Mouse (Mus musculus) cerebellum, adult 2 months (tissue): ENCODE measurements around the gene Mdfi. TPM values are rescaled to one million over a fixed set of nuclear protein-coding genes. Genes with fewer than 3 reads are reported as not detected.

Experiments
- DNase-seq, 2 experiments: peaks; one replicate each; pipeline ENCODE4 v3.0.0; 2021
- H3K27ac ChIP-seq: fragments of 200-500 bp; 2 replicates; pipeline ENCODE4 v1.5.1; 2012; ENCODE audit warnings: low read length, control low read depth, inconsistent platforms; ENCODE audit not compliant: insufficient read depth
- H3K27me3 ChIP-seq: fragments of 200-500 bp; 2 replicates; pipeline ENCODE4 v1.6.1; 2012; ENCODE audit warnings: inconsistent platforms, mild to moderate bottlenecking, low read length, moderate library complexity; ENCODE audit not compliant: control insufficient read depth, insufficient read depth
- H3K4me1 ChIP-seq: fragments of 200-500 bp; 2 replicates; pipeline ENCODE4 v1.6.1; 2011; ENCODE audit warnings: low read length; ENCODE audit not compliant: control insufficient read depth, insufficient read depth
- H3K4me3 ChIP-seq: fragments of 200-500 bp; replicated peaks from 2 replicates; pipeline ENCODE3; 2011; ENCODE audit warnings: mild to moderate bottlenecking, low read depth, low read length, control low read depth; ENCODE audit not compliant: insufficient read depth
- CTCF ChIP-seq: fragments of 200-500 bp; IDR thresholded peaks from 2 replicates; pipeline ENCODE4 v1.5.1; 2011; ENCODE audit warnings: low read depth, mild to moderate bottlenecking, control low read depth, low read length, moderate library complexity, borderline replicate concordance; ENCODE audit not compliant: insufficient read depth
- POLR2A ChIP-seq: fragments of 200-500 bp; IDR thresholded peaks from 2 replicates; pipeline ENCODE4 v1.6.1; 2011; ENCODE audit warnings: low read length, control low read depth, borderline replicate concordance; ENCODE audit not compliant: insufficient read depth
- WGBS: fragments of 180-500 bp; shearing (Covaris S2); methylation state at CpG from one replicate; pipeline ENCODE4 v1.1.7; 2018; 5-methylcytosine and 5-hydroxymethylcytosine counted together
- polyA plus RNA-seq: library from polyadenylated mRNA; depleted of rRNA; stranded (reverse); fragments of >200 nt; gene quantifications from 2 replicates; pipeline ENCODE4 v1.2.3, GENCODE M21; 2012; rRNA removed

Mdfi gene
- 24.1 and 32.5 TPM in 2 replicates for polyA plus RNA-seq

GRCm38 (mm10) chr17:47834482-47834767 is at the start of gene Mdfi:
Gene Mdfi (minus strand): TSS chr17:47834691.
- DNase-seq, result no peak
- Histone ChIP-seq H3K27ac (no peak within 1 kb of the TSS), H3K4me3 (no peak within 1 kb of the TSS), H3K27me3 (peaks cover 4% of the 10 kb centered on the region; the same call in 1 of the 2 replicates), H3K4me1 (no peaks in the 10 kb centered on the region; the same call in 1 of the 2 replicates)
- 10% methylated on average over 18 of the region's 18 CpGs for WGBS
- TF ChIP-seq POLR2A (no peak), CTCF (no peak)

- no peaks in the 10 kb centered on the region for H3K27me3 ChIP-seq
- 90% methylated on average over 5 of the region's 5 CpGs for WGBS
- no peak overlapping the region for H3K4me3 ChIP-seq
- no peak for DNase-seq
- H3K27ac ChIP-seq, result no peak overlapping the region
- H3K4me1 ChIP-seq, result 0 out of 2 replicates have a peak, but pooled peaks cover 3% of the 10 kb centered on the region
- TF ChIP-seq POLR2A, result no peak
- TF ChIP-seq CTCF, result no peak
Measured at GRCm38 (mm10) chr17:47883099-47883498, 48.6 kb upstream of the Mdfi start.

DNA sequence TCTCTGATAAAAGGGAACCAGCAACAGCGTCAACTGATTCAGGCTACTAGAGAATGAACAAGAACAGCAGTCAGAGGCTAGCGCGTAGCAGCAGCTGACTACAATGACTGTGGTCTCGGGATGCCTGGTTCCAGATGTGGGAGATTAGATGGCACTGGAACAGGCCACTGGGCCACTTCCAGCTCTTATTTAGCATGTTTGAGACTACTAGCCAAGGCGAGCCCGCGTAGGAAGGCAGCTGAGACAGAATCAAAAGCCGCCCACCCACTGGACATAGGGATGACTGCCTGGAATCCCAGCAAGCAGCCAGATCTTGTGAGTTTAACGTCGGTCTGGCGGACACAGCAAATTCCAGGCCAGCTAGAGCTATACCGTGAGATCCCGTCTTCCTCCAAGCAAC is 46.8 kb upstream of the Mdfi start:
- WGBS, result 59% methylated on average over 13 of the region's 13 CpGs
- Histone ChIP-seq H3K4me1 (peaks cover 7% of the 10 kb centered on the region), H3K27me3 (no peaks in the 10 kb centered on the region), H3K4me3 (no peak overlapping the region), H3K27ac (no peak overlapping the region)
- TF ChIP-seq POLR2A (no peak), CTCF (no peak)
- DNase-seq, result no peak

DNA sequence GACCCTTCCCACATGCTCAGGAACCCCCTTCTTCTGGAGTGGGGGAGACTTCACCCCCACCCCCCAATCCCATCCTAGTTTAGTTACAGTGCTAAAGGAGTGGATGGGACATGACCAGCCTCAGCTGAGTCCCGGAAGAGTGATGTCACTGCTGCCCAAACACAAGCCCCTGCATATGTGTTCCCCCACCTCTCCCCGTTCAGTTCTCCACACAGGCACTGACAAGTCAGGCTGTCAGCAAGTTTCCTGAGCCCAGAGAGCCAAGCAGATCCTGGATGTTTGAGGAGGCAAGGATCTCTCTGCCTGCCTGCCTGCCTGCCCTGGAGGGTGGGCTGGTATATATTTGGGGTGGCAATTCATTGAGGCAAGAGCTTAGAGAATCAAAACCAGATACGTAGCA is 44.7 kb upstream of the Mdfi start:
- H3K4me3 ChIP-seq, result peak overlapping the region; percentile 40
- WGBS, result 47% methylated on average over 3 of the region's 3 CpGs
- no peak for TF ChIP-seq CTCF
- TF ChIP-seq POLR2A, result no peak
- H3K27ac ChIP-seq, result no peak overlapping the region
- H3K27me3 ChIP-seq, result no peaks in the 10 kb centered on the region
- H3K4me1 ChIP-seq, result peaks cover 7% of the 10 kb centered on the region
- no peak for DNase-seq

DNA sequence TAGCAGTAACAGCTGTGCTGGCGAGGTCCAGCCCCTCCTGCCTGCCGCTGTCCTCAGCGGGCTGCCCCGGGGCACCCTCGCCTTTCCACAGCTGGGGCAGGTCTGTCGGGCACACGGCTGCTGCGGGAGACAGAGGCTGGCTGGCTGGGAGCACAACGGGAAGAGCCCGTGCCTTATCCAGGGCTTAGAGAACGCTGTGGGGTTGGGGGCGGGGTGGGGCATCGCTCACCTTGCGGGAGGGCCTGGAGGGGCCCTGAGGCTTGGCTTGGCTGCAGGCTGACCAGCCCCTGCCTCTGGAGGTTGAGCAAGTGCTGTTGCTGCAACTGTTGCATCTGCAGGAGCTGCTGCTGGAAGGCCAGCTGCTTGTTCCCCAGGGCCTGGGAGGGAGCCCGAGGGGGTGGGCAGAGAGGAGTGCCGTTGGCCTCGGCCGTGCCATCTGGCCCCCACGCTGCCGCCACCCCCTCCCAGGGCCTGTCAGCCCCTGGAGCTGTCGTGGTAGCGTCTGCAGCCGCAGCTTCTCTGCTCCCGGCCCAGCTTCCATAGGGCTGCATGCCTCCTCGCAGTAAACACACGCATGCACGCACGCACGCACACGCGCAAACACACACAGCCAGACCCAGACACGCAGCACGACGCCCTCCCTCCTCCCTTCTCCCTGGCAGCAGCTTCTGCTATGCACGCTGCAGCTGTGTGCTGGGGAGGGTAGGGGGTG is 44.0 kb upstream of the Mdfi start:
- no peaks in the 10 kb centered on the region for H3K27me3 ChIP-seq
- H3K4me3 ChIP-seq, result peak overlapping the region; percentile 40
- H3K27ac ChIP-seq, result no peak overlapping the region
- DNase-seq, result peak; percentile 66 to 67
- H3K4me1 ChIP-seq, result peaks cover 7% of the 10 kb centered on the region
- WGBS, result 6% methylated on average over 35 of the region's 35 CpGs
- TF ChIP-seq POLR2A (no peak), CTCF (no peak)

GRCm38 (mm10) chr17:47877715-47878377 is 43.4 kb upstream of the Mdfi start:
- Histone ChIP-seq H3K27ac (no peak overlapping the region), H3K4me3 (peak overlapping the region; percentile 40), H3K4me1 (peaks cover 7% of the 10 kb centered on the region), H3K27me3 (no peaks in the 10 kb centered on the region)
- TF ChIP-seq POLR2A (no peak), CTCF (no peak)
- peak in 1 of 2 experiments; percentile 25 for DNase-seq
- WGBS, result 22% methylated on average over 10 of the region's 10 CpGs

DNA sequence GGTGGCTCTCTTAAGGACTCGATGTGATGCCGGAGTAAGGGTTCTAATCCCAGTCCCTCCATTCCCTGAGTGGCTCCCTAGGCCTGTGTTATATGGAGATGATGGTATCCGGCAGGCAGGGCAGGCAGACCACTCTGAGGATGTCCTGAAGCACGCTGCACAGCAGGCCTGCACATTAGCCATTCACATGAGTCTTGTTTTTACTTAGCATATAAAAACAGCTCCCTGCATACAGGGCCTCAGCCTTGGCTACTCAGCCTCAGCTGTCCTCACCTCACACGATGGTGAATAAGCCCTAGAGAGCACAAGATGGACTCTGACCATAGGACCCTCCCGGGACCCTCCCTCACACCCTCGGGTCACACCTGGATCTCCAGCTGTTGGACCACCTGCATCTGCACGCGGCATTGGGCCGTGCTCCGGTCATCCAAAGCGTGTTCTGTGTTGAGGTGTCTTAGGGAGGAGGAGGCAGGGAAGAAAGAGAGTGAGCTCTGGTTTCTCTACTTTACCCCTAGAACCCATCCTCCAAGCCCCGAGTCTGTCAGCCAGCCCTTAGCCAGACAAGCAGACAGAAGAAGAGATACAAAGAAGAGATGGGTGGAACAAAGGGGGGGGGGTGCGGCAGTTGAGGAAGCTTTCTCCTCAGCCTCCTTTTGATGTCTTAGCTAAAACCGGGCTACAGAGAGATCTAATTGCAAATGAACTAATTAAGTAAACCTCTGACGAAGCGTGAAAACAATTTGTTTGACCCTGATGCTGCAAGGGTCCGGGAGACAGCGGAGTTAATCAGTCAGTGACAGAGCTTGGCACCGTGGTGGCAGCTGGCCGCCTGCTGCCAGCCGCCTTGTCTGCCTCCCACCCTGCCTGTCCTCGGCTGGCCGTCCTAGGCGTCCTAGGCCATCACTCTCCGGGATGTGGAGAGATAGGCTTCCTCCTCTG is 42.6 kb upstream of the Mdfi start:
- TF ChIP-seq POLR2A (no peak), CTCF (no peak)
- Histone ChIP-seq H3K27me3 (no peaks in the 10 kb centered on the region), H3K4me3 (peak overlapping the region; percentile 40), H3K27ac (no peak overlapping the region), H3K4me1 (peaks cover 7% of the 10 kb centered on the region)
- WGBS, result 56% methylated on average over 26 of the region's 26 CpGs
- peak in 1 of 2 experiments; percentile 19 for DNase-seq
